Mouse (Mus musculus) neural tube, embryonic 15.5 days (tissue): Measurements from ENCODE around the gene Cyp2d34. TPM values are rescaled to one million over a fixed set of nuclear protein-coding genes. Genes with fewer than 3 reads are reported as not detected.

Experiments
- ATAC-seq: fragments of 200-750 bp; cut with Nextera tagmentation; 2 replicates; pipeline ENCODE4 v1.8.0; 2017; ENCODE audit warnings: mild to moderate bottlenecking, moderate TSS enrichment, moderate library complexity; ENCODE audit not compliant: low FRiP score
- H3K27ac ChIP-seq: fragments of 300-500 bp; sonication (generic); replicated peaks from 2 replicates; pipeline ENCODE4 v1.5.1; 2015; ENCODE audit warnings: mild to moderate bottlenecking, inconsistent platforms
- H3K27me3 ChIP-seq: fragments of 300-500 bp; sonication (generic); replicated peaks from 2 replicates; pipeline ENCODE4 v1.6.1; 2015; ENCODE audit warnings: inconsistent platforms
- H3K36me3 ChIP-seq: fragments of 300-500 bp; sonication (generic); 2 replicates; pipeline ENCODE4 v1.6.1; 2015; ENCODE audit warnings: inconsistent platforms
- H3K4me1 ChIP-seq: fragments of 300-500 bp; sonication (generic); 2 replicates; pipeline ENCODE4 v1.6.1; 2015; ENCODE audit warnings: inconsistent platforms
- H3K4me2 ChIP-seq: fragments of 300-500 bp; sonication (generic); 2 replicates; pipeline ENCODE4 v1.6.1; 2015; ENCODE audit warnings: inconsistent platforms, mild to moderate bottlenecking, moderate library complexity
- H3K4me3 ChIP-seq: fragments of 300-500 bp; sonication (generic); replicated peaks from 2 replicates; pipeline ENCODE4 v1.5.1; 2015; ENCODE audit warnings: mild to moderate bottlenecking, inconsistent platforms
- H3K9ac ChIP-seq: fragments of 300-500 bp; sonication (generic); replicated peaks from 2 replicates; pipeline ENCODE4 v1.6.1; 2015; ENCODE audit warnings: mild to moderate bottlenecking, inconsistent platforms
- H3K9me3 ChIP-seq: fragments of 300-500 bp; sonication (generic); replicated peaks from 2 replicates; pipeline ENCODE4 v1.6.1; 2016; ENCODE audit warnings: inconsistent platforms
- WGBS: fragments of 180-500 bp; shearing (Covaris S2); methylation state at CpG from one replicate; pipeline ENCODE4 v1.1.7; 2015; ENCODE audit warnings: mixed read lengths; 5-methylcytosine and 5-hydroxymethylcytosine counted together
- microRNA-seq: library from miRNA; unstranded; fragments of <30 nt; microRNA quantifications from one replicate; pipeline ENCODE4, GENCODE M21; 2017
- polyA plus RNA-seq: library from polyadenylated mRNA; unstranded; fragments of >200 nt; fragmentation: Nextera tagmentation; extraction: Ambion mirVana; gene quantifications from 2 replicates; pipeline ENCODE4 v1.2.1, GENCODE M21; 2015

Gene Cyp2d34
- polyA plus RNA-seq, 1 experiment from 2014 or later: not detected

- Histone ChIP-seq H3K9me3 (no peaks in the 10 kb centered on the region), H3K27ac (no peak overlapping the region), H3K36me3 (no peaks in the 10 kb centered on the region), H3K4me1 (no peaks in the 10 kb centered on the region), H3K27me3 (no peaks in the 10 kb centered on the region), H3K4me3 (no peak overlapping the region), H3K4me2 (no peak overlapping the region), H3K9ac (no peak overlapping the region)
- ATAC-seq: no peak
- 97% methylated on average over 9 of the region's 9 CpGs for WGBS
These were observed 2.3 kb downstream of the Cyp2d34 start for GRCm38 (mm10) chr15:82618362-82619020.

GRCm38 (mm10) chr15:82582621-82583020 is 38.1 kb downstream of the Cyp2d34 start:
- H3K9ac ChIP-seq: no peak overlapping the region
- H3K4me3 ChIP-seq: no peak overlapping the region
- H3K27me3 ChIP-seq: no peaks in the 10 kb centered on the region
- no peaks in the 10 kb centered on the region for H3K9me3 ChIP-seq
- no peaks in the 10 kb centered on the region for H3K4me1 ChIP-seq
- no peak overlapping the region for H3K4me2 ChIP-seq
- 81% methylated on average over 9 of the region's 9 CpGs for WGBS
- no peak for ATAC-seq
- H3K36me3 ChIP-seq: no peaks in the 10 kb centered on the region
- no peak overlapping the region for H3K27ac ChIP-seq

GRCm38 (mm10) chr15:82579071-82579470 is 41.7 kb downstream of the Cyp2d34 start:
- ATAC-seq: no peak
- no peaks in the 10 kb centered on the region for H3K4me1 ChIP-seq
- 82% methylated on average over 2 of the region's 2 CpGs for WGBS

DNA sequence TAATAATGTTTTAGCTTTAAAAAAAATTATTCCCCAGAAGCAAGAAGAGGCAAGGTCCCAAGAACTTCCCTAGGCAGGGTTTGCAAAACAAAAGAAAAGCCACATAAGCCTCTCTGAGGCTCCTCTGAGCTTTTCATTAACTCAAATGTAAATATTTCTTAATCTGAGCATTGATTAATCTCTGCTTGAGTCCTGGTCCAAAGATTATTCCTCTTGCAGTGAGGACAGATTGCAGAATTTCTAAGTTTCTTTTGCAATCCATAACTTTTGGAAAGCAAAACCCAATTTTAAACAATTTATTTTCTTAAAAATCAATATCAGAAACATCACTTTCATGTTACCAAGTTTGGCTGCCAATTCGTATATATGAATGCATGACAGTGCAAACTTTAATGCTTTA is 47.9 kb downstream of the Cyp2d34 start:
- Histone ChIP-seq H3K27me3 (no peaks in the 10 kb centered on the region), H3K36me3 (no peaks in the 10 kb centered on the region), H3K9ac (no peak overlapping the region), H3K4me3 (no peak overlapping the region), H3K9me3 (no peaks in the 10 kb centered on the region), H3K4me2 (no peak overlapping the region), H3K4me1 (no peaks in the 10 kb centered on the region), H3K27ac (no peak overlapping the region)
- WGBS: 89% methylated on average over 1 of the region's 1 CpGs
- ATAC-seq: no peak

More at GRCm38 (mm10) chr15:82579071-82579470, 41.7 kb downstream of the Cyp2d34 start:
- Histone ChIP-seq H3K36me3 (no peaks in the 10 kb centered on the region), H3K9ac (no peak overlapping the region), H3K9me3 (no peaks in the 10 kb centered on the region), H3K27me3 (no peaks in the 10 kb centered on the region), H3K27ac (no peak overlapping the region), H3K4me2 (no peak overlapping the region), H3K4me3 (no peak overlapping the region)

Small RNA genes within 50 kb of the gene (microRNA-seq; reads per million reads assigned to microRNA genes)
- not detected for gene Gm27463
- gene Gm27742: not detected

Other genes with a start within 250 kb of the Cyp2d34 start
- gene Cyp2d22, start 240.7 kb downstream of the Cyp2d34 start, polyA plus RNA-seq: 2.1 and 3.3 TPM in 2 replicates
- gene Cyp2d11, start 226.9 kb downstream of the Cyp2d34 start, polyA plus RNA-seq: not detected in 2 replicates
- gene Cyp2d10, start 213.8 kb downstream of the Cyp2d34 start, polyA plus RNA-seq: not detected in 2 replicates
- gene Cyp2d9, start 187.5 kb downstream of the Cyp2d34 start, polyA plus RNA-seq: not detected in 2 replicates
- gene Cyp2d12, start 65.9 kb downstream of the Cyp2d34 start, polyA plus RNA-seq: not detected in 2 replicates
- not detected in 2 replicates for gene Cyp2d40, start 143.2 kb upstream of the Cyp2d34 start, polyA plus RNA-seq
- gene Cyp2d26, start 173.3 kb upstream of the Cyp2d34 start, polyA plus RNA-seq: 0.45 TPM in 1 of 2 replicates, not detected in the other